Mouse (Mus musculus) heart, postnatal 25 days (tissue): ENCODE results near the gene Aplp2. TPM values are rescaled to one million over a fixed set of nuclear protein-coding genes. Genes with fewer than 3 reads are reported as not detected.

ENCODE experiments used
- DNase-seq: peaks from one replicate; pipeline ENCODE4 v3.0.0; 2022; ENCODE audit warnings: low spot score
- intact Hi-C: fragments of 180-260 bp; cut with DNase I; formaldehyde crosslinking; loops from one replicate; pipeline ENCODE4 v1.15.1; 2025
- total RNA-seq, 2 experiments: library from RNA; stranded (reverse); gene quantifications; 2 replicates each; pipeline ENCODE4 v1.2.3; 2021

The Aplp2 gene
- total RNA-seq, 2 experiments from 2014 or later = 285 to 296 TPM

- intact Hi-C loops = no loop called here
- no peak for DNase-seq
Measured at GRCm38 (mm10) chr9:31131205-31131968, 80.2 kb downstream of the Aplp2 start, which contains the start of gene St14. Gene St14 (minus strand): TSS chr9:31131853.

GRCm38 (mm10) chr9:31130357-31131204 lies 81.0 kb downstream of the Aplp2 start:
- DNase-seq = no peak
- intact Hi-C loops = no loop called here

GRCm38 (mm10) chr9:31129956-31130355 lies 81.7 kb downstream of the Aplp2 start:
- no peak for DNase-seq
- intact Hi-C loops = no loop called here

GRCm38 (mm10) chr9:31127876-31128465 lies 83.6 kb downstream of the Aplp2 start:
- intact Hi-C loops = no loop called here
- no peak for DNase-seq

GRCm38 (mm10) chr9:31126079-31126478 lies 85.5 kb downstream of the Aplp2 start:
- no peak for DNase-seq
- intact Hi-C loops = no loop called here

GRCm38 (mm10) chr9:31122464-31123030 lies 89.1 kb downstream of the Aplp2 start:
- intact Hi-C loops = no loop called here
- DNase-seq = no peak

GRCm38 (mm10) chr9:31120533-31120915 lies 91.1 kb downstream of the Aplp2 start:
- intact Hi-C loops = no loop called here
- no peak for DNase-seq

- no peak for DNase-seq
- intact Hi-C loops = no loop called here
Measured at GRCm38 (mm10) chr9:31119882-31120532, 91.6 kb downstream of the Aplp2 start.

GRCm38 (mm10) chr9:31119405-31119804 lies 92.2 kb downstream of the Aplp2 start:
- intact Hi-C loops = no loop called here

GRCm38 (mm10) chr9:31118520-31119298 lies 92.9 kb downstream of the Aplp2 start:
- intact Hi-C loops = no loop called here
- no peak for DNase-seq

More at GRCm38 (mm10) chr9:31119405-31119804, 92.2 kb downstream of the Aplp2 start:
- no peak for DNase-seq

GRCm38 (mm10) chr9:31117488-31117887 lies 94.1 kb downstream of the Aplp2 start:
- no peak for DNase-seq
- intact Hi-C loops = no loop called here

- intact Hi-C loops = no loop called here
- DNase-seq = no peak
Measured at GRCm38 (mm10) chr9:31117088-31117487, 94.5 kb downstream of the Aplp2 start.

GRCm38 (mm10) chr9:31115586-31115985 lies 96.0 kb downstream of the Aplp2 start:
- intact Hi-C loops = no loop called here
- no peak for DNase-seq

- intact Hi-C loops = no loop called here
- DNase-seq = no peak
Measured at GRCm38 (mm10) chr9:31108464-31108863, 103.2 kb downstream of the Aplp2 start.

Other genes with a start within 250 kb of the Aplp2 start
- 10 to 100 TPM; 28.3 to 35.8 TPM for gene Zbtb44, start 181.2 kb downstream of the Aplp2 start, total RNA-seq
- gene St14, start 80.0 kb downstream of the Aplp2 start, total RNA-seq = under 1 TPM; 0.18 to 0.22 TPM
- gene Prdm10, start 68.7 kb upstream of the Aplp2 start, total RNA-seq = 1 to 10 TPM; 5.1 to 5.4 TPM
- gene Nfrkb, start 174.4 kb upstream of the Aplp2 start, total RNA-seq = 10 to 100 TPM in 1 of 2 experiments, 1 to 10 TPM in 1; 8.8 to 11.4 TPM